Mouse (Mus musculus): ENCODE measurements around the gene Cdc42se1.
"Not testable (repeated sequence)": the region's sequence is repeated elsewhere in the genome, so short reads cannot be mapped to it uniquely, and the experiment has no call there.

Gene Cdc42se1

DNA sequence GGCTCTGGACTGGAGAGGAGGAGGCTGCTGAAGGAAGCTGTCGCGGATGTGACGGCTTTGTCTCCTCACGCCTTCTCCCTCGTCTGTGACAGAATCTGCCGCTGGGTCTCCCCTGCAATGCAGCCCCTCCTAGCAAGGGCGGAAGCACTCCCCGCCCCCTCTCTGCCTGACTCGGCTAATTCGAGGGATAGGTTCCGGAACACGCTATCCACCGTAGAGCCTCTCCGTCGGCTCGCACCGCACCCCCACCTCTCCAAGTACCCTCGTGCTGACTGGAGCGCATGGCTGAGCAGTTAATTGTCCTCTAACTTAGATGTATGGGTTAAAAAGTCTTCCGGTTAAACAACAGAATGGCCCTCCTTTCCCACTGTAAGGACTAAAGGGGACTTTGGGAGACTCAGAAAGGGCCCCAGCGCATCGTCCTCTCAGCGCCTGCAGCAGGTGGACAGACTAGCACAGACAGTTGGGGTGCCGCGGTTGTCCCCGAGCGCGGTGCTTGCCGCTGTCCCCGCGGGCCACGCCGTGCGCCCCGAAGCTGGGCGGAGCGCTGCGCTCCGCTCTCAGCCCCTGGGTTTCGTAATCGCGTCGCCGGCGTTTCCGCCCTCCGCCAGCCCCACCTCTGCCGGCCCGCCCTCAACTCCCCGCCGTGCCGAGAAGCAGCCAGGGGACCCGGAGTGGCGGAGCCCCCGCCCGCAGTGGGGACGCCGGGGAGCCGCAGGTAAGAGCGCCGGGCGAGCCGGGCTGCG, at the start of gene Cdc42se1:
Cdc42se1 (plus strand) TSS at position 585 of the 746 bp plus-strand sequence.
- DNase-seq: peak; percentile 86

DNA sequence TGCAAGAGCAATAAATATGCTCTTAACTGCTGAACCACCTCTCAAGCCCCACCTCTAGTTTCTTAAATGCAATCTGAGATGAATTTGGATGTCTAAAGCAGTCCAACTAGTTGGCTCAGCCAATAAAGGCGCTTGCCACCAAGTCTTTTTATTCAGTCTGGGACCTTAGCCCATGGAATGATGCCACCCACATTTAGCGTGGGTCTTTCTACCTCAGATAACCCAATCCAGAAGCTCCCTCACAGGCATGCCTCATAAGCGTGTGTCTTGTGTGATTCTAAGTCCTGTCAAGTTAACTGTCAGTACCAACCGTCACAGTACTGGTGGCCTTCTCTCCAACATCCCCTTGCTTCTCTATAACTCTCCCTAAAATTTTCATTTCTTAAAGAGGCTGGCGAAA, 49.6 kb upstream of the Cdc42se1 start:
- DNase-seq: no peak

- DNase-seq: no peak
These were observed 48.6 kb upstream of the Cdc42se1 start for GRCm38 (mm10) chr3:95179890-95180289.

DNA sequence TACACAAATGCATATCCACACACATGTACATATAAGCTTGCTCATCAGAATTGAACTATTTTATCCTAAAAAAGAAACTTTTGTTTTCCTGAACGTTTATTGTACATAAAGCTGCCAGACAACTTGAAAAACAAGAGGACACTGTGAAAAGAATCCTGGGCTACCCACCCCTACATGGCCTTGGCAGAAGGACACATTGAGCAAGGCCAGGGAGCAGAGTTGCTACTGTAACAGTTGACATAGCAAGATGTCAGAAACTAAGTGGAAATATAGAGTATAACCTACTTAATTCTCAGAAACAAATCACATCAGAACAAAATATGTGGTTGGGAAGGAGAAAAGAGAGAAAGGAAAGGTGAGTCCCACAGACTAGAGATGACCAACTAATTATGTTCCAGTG, 46.7 kb upstream of the Cdc42se1 start:
- DNase-seq: no peak

- DNase-seq: no peak
These were observed 43.5 kb upstream of the Cdc42se1 start for GRCm38 (mm10) chr3:95184796-95185577.

DNA sequence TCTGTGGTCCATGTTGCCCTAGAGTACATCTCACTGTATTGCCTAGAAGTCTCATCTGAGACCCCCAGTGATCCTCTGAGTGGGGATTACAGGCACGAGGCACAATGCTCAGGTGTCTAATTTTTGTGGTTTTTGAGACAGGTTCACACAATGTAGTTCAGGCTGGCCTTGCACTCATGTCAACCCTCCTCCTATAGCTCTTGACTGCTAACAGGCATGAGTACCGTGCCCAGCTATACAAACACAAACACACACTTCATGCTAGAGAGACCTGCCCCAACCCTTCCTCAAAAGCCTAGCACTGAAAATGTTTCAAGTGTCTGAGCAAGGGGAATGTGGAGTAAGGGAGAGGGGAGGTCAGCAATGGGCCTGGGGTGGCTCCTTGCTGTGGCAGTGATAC, 42.4 kb upstream of the Cdc42se1 start:
- DNase-seq: no peak

DNA sequence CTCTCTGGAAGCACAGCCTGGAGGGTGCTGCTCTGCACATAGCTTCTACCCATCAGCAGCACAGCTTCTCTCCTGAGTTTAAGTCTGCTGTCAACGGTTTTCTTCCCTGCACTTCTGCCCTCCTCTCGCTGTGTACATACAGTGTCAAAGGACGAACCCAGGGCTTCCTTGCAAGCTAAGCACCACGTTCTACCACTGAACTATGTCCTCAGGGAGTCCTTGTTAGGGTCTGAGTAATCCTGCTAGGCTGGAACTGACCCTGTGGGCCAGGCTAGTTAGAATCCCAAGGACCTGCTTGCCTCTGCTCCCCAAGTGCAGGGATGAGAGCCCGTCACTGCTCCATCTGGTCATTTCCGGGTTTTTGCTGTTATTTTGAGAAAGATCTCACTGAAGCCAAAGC, 41.6 kb upstream of the Cdc42se1 start:
- no peak for DNase-seq

- DNase-seq: peak; percentile 55
These were observed 33.8 kb upstream of the Cdc42se1 start for GRCm38 (mm10) chr3:95194721-95195135.

DNA sequence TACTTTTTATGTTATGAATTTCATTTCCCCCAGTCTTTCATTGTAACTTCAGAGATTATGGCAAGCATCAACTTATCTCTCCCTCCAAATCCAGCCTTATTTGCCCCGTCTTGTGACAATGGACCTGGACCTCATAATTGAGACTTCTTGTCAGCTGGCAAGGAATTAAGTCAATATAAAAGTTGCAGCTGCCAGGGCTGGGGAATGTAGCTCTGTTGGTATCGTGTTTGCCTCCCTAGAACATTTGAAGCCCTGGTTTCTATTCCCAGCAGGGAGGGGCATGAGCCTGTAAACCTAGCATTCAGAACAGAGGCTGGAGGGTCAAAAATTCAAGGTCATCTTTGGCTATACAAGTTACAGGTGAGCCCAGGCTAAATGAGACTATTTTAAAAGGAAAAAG, 32.8 kb upstream of the Cdc42se1 start:
- no peak for DNase-seq

- DNase-seq: no peak
These were observed 29.4 kb upstream of the Cdc42se1 start for GRCm38 (mm10) chr3:95199101-95199500.

DNA sequence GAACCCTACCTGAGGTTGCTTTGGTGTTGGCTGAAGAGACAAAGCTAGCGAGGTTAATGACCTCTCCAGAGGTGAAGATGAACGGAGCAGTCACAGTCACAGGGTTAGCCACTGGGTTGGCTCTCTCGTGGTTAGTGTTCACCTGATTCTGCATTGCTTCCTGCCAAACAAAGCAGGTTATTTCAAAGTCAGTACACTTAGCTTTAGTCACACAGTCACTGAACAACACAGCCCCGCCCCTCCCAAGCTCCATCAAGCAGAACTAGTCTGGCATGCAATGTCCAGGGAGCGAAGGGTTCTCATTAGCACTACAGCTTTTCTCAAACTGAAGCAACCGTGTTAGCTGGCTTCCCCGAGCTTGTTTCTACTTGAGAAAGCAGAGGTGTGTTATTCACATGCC, 28.4 kb upstream of the Cdc42se1 start:
- no peak for DNase-seq

DNA sequence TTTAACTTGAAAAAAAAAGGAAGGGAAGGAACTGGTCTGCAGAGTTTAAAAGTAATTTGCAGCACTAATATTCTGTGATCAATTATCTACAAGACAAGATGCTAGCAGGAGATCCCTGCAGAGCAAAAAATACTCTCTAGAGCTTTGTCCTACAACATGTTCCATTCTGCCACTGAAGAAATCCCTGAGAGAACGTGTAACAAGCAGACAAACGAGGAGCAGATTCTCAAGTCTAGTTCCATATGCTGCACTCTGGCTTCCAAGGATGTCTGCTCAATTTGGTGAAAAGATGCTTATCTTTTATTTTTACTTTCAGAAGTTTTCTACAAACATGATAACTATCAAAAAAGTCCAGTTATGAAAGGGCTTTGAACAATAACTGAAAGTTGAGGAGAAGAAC, 28.0 kb upstream of the Cdc42se1 start:
- no peak for DNase-seq

DNA sequence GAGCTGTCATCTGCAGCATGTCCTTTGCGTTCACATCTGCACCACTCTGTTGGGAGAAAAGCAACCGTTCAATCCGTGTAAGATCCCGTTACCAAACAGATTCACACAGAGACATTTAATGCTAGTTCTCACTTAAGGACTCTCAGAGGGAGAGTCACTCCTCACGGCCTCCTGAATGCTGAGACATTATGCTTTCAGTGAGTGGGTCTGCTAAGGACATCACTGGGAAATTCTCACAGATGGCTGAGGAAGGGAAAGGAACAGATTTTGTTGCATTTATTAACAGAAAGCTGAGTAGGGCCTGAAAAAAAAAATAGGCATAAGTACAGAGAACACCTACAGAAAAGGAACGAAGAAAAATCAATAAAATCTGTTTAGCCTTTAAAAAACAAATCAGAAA, 24.7 kb upstream of the Cdc42se1 start:
- no peak for DNase-seq

GRCm38 (mm10) chr3:95208286-95208685, 20.2 kb upstream of the Cdc42se1 start:
- DNase-seq: no peak

DNA sequence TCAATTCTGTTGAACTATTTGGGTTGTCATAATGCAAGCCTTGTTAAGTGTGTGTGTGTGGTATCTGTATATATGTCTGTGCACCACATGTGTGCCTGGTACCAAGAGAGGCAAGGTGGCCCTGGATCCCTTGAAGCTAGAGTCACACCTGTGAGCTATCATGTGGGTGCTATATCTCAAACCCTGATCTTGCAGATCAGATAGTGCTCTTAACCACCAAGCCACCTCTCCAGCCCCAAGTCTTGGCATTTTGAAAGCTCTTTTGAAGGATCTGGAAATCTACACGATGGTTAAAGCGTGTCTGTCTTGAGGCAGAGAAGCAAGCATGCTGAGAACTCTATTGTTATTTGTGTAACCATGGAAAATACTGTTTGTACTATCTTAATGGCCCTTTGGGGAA, 17.9 kb upstream of the Cdc42se1 start:
- DNase-seq: no peak

DNA sequence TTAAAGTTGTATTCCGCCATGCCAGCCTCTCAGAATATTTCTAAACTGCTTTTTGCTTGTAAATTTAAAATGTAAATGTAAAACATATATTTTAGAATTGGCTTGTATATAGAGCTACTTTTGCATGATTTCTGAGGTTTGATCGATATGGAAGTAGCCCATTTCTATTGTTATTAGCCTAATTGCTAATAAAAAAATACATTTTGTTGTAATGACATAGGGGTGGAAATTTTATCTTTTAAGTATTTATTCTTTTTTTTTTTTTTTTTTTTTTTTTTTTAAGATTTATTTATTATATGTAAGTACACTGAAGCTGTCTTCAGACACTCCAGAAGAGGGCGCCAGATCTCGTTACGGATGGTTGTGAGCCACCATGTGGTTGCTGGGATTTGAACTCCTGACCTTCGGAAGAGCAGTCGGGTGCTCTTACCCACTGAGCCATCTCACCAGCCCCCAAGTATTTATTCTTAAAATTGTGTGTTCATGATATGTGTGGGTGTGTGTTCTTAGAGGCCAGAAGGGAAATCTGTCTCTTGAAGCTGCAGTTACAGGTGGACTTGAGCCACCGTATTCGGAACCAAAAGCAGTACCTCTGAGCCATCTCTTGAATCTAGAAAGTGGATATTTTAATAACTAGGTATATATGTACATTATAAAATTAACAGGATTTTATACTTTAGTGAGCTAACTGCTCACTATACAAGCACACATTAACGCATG, 15.5 kb upstream of the Cdc42se1 start:
- DNase-seq: not testable (repeated sequence)

DNA sequence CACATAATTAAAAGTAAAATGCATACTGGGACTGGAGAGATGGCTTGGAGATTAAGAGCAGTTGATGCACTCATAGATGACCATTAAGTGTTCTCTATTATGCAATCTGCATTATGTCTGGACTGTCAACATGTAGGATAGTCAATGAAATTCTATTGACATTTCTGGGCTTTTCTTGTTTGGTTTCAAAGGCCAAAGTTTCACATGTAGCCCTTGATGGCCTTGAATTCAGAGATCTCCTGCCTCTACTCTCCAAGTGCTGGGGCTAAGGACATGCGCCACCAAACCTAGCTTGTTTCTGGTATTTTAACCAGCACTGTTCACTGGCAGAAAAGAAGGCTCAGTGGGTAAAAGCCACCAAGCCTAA, 14.9 kb upstream of the Cdc42se1 start:
- no peak for DNase-seq

DNA sequence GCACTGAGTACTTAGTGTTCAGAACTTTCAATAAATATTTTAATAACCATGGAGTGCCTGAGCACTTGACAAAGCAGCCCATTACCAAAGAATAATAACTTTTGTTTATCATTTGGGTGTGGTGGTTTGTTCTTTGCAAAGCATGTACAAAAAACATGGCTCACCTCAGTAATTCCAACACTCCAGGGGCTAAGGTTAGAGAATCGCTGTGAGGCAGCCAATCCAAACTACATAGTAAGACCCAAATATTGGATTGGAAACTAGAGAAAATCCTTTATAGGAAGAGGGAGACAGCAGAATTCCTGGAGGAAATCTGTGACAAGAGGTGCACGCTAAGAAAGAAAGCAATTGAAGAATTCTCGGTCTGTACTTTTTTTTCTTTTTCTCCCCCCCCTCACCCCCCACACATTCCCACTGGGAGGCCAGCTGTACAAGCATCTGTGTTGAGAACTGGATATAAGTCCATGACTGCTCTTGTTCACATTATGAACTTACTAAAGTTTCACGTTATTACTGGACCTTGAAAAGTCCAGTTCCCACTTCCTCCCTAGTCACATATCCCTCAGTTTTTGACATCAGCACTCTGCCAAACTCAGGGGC, 11.8 kb upstream of the Cdc42se1 start:
- DNase-seq: no peak

DNA sequence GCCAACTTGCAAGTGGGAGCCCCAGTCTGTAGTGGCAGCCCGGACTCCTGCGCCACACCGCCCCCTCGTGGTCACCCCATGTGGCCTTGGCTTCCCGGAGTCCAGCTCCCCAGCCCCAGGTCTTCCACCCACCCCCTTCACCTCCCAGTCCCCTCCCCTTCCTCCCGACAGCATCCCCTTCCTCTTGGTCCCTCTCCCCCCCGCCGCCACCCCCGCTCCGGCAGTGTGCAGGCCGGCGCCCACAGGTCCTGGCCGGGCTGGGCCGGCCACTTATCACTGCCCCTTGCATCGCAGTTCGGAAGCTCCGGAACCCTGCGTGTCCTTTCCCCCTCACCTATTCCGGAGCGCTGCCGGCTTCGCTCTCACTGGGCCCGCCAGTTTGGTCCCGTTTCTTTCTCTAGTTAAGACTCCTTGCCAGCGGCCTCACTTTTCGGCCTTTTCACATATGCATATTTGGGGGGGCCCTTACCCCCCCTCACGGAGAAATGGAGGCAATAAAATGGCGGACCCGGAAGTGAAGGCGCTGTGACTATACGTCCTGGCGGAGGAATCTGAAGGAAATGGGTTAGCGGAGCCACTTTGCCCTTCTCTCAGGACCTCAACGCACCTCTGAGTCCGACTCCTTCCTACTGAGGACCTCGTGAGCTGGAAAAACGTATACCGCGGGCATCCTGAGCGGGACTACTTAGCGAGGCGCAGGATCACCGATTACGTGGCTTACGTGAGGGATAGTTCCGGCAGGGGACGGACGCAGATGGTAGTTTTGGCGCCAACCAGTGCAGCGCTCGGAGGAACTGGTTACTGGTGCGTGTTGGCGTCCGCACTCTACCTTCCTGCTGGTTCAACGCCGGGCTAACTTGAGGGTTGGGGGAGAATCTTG, 11.0 kb upstream of the Cdc42se1 start, which contains the start of gene Gabpb2:
Gabpb2 (minus strand) TSS at position 662 of the 880 bp plus-strand sequence.
- peak; percentile 90 for DNase-seq

- DNase-seq: peak; percentile 23
These were observed 9.9 kb upstream of the Cdc42se1 start for GRCm38 (mm10) chr3:95218466-95219137.

DNA sequence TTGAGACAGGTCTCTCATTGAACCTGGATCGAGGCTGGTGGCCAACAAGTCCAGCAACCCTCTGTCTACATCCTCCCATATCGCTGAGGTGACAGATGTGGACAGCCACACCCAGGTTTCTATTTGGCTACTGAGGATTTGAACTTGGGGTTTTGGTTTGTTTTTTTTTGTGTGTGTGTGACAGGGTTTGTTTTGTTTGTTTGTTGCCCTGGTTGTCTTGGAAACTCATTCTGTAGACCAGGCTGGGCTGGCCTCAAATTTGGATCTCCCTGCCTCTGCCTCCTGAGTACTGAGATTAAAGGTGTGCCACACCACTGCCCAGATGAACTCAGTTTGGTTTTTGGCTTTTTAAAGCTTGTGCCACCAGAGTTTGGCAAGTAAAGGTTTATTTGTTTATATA, 5.5 kb upstream of the Cdc42se1 start:
- no peak for DNase-seq

DNA sequence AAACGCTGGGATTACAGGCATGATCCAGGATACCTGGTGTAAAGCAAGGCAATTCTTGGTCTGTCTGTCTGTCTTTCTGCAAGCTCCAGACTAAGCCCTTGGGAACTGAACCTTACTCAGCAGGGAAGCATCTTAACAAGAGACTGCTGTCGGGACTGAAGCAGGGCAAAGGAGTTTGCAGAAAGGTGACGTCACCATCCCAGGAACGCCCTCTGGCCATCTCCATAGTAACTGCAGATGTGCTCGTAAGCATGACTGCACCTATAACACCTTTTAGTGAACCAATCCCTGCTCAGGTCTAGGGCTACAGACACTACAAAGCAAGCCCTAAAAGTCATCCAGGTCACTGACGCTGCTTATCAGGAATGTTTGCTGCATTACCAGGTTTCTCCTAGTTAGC, 4.2 kb upstream of the Cdc42se1 start:
- DNase-seq: peak; percentile 45

All from cerebellum, adult 11-12 months (tissue).